Mouse (Mus musculus): ENCODE data around the gene Pawr. TPM values are rescaled to one million over a fixed set of nuclear protein-coding genes. Genes with fewer than 3 reads are reported as not detected.

The Pawr gene
- polyA plus RNA-seq, 1 experiment, result 157 TPM

DNA sequence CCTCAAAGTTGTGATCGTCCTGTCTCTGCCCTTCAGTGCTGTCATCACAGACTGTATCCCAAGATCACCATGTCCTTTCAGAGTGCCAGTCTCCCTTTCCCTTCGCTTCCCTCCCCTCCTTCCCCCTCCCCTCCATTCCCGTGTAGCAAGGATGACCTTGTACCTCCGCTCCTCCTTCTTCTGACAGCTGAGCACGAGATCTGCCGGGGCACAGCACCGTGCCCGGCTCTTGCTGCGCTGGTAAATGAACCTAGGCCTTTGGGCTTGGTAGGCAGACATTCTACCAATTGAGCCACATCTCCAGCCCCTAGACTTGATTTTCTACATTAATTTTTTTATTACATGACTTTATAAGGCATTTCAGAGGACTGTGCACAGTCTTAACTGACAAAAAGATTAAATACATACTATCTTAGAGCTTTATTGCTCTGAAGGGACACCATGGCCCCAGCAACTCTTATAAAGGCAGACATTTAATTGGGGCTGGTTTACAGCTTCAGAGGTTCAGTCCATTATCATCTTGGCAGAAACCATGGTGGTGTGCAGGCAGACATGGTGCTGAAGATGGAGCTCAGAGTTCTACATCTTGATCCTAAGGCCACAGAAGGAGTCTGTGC is 52.3 kb downstream of the Pawr start:
- Histone ChIP-seq H3K9me3 (replicated peaks; ENCODE audit: control insufficient read depth, insufficient read depth, low read length, poor library complexity, severe bottlenecking) (no peaks in the 10 kb centered on the region), H3K4me3 (ENCODE audit: low read depth, low read length) (no peak overlapping the region), H3K4me1 (ENCODE audit: control insufficient read depth, insufficient read depth, low read length) (no peaks in the 10 kb centered on the region), H3K27ac (ENCODE audit: insufficient read depth, low read length) (no peak overlapping the region), H3K36me3 (ENCODE audit: control insufficient read depth, insufficient read depth, low read length, poor library complexity, severe bottlenecking) (peaks cover 13% of the 10 kb centered on the region), H3K27me3 (ENCODE audit: control insufficient read depth, insufficient read depth, low read length, poor library complexity, severe bottlenecking) (no peaks in the 10 kb centered on the region), H3K9ac (ENCODE audit: low read depth, poor library complexity, severe bottlenecking) (no peak overlapping the region)
- TF ChIP-seq EP300 (IDR thresholded peaks at IDR 0.05; ENCODE audit: insufficient read depth, low read depth, low read length) (no peak), POLR2A (IDR thresholded peaks at IDR 0.05; ENCODE audit: insufficient read depth, low read length) (no peak), CTCF (IDR thresholded peaks at IDR 0.05; ENCODE audit: low read depth, low read length) (no peak)

DNA sequence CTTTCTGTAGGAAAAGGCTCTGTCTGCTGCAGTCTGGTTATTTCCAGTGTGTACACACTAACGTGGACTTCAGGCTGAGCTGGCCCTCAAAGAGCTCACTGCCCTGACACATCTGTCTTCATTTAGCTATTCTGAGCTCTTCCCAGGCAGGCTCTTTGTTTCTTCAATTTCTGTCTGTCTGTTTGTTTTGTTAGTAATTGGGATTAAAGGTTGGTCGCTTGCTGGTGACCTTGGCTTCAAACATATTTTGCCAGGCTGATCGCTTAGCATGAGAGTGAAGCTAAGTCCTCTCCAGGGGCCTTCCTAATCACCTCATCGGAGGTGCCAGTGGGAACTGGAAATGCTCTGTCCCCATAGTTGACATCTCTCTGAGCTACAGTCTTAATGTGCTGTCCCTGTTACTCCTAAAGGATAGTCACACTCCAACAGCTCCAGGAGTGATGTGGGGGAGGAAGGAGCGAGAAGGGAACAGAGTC is 53.6 kb downstream of the Pawr start:
- Histone ChIP-seq H3K9ac (ENCODE audit: low read depth, poor library complexity, severe bottlenecking) (no peak overlapping the region), H3K36me3 (ENCODE audit: control insufficient read depth, insufficient read depth, low read length, poor library complexity, severe bottlenecking) (peaks cover 13% of the 10 kb centered on the region), H3K27ac (ENCODE audit: insufficient read depth, low read length) (no peak overlapping the region), H3K9me3 (replicated peaks; ENCODE audit: control insufficient read depth, insufficient read depth, low read length, poor library complexity, severe bottlenecking) (no peaks in the 10 kb centered on the region), H3K4me1 (ENCODE audit: control insufficient read depth, insufficient read depth, low read length) (no peaks in the 10 kb centered on the region), H3K4me3 (ENCODE audit: low read depth, low read length) (no peak overlapping the region), H3K27me3 (ENCODE audit: control insufficient read depth, insufficient read depth, low read length, poor library complexity, severe bottlenecking) (no peaks in the 10 kb centered on the region)
- no peak for TF ChIP-seq POLR2A (IDR thresholded peaks at IDR 0.05; ENCODE audit: insufficient read depth, low read length)
- TF ChIP-seq CTCF (IDR thresholded peaks at IDR 0.05; ENCODE audit: low read depth, low read length), result no peak
- no peak for TF ChIP-seq EP300 (IDR thresholded peaks at IDR 0.05; ENCODE audit: insufficient read depth, low read depth, low read length)

DNA sequence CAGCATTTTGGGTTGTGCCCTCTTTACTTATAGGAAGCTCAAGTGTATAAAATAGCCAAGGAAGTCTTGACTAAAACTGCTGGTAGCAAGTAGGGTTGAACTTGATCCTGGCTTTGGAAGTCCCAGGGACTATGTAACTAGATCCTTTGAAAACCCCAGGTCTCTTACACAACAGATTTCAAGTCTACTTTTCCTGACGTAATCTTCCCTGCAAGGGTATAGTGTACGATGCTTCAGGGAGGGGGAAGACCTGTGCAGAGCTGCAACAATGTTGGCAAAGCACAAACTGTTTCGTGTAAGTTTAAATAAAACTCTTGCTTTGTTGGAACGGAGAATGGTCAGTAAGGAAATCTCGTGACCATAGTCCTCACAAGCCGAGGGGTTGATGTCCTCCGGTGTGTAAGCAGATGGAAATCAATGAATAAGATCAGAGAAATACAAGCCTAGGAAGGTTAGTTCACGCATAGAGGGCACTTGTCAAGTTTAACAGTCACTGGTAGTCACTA is 56.5 kb downstream of the Pawr start:
- no peak overlapping the region for H3K4me3 ChIP-seq (ENCODE audit: low read depth, low read length)
- H3K27me3 ChIP-seq (ENCODE audit: control insufficient read depth, insufficient read depth, low read length, poor library complexity, severe bottlenecking), result no peaks in the 10 kb centered on the region
- no peaks in the 10 kb centered on the region for H3K9me3 ChIP-seq (replicated peaks; ENCODE audit: control insufficient read depth, insufficient read depth, low read length, poor library complexity, severe bottlenecking)
- no peaks in the 10 kb centered on the region for H3K4me1 ChIP-seq (ENCODE audit: control insufficient read depth, insufficient read depth, low read length)
- no peak overlapping the region for H3K27ac ChIP-seq (ENCODE audit: insufficient read depth, low read length)
- peaks cover 2% of the 10 kb centered on the region; the same call in 1 of the 2 replicates for H3K36me3 ChIP-seq (ENCODE audit: control insufficient read depth, insufficient read depth, low read length, poor library complexity, severe bottlenecking)
- TF ChIP-seq EP300 (IDR thresholded peaks at IDR 0.05; ENCODE audit: insufficient read depth, low read depth, low read length) (no peak), CTCF (IDR thresholded peaks at IDR 0.05; ENCODE audit: low read depth, low read length) (no peak), POLR2A (IDR thresholded peaks at IDR 0.05; ENCODE audit: insufficient read depth, low read length) (no peak)
- H3K9ac ChIP-seq (ENCODE audit: low read depth, poor library complexity, severe bottlenecking), result no peak overlapping the region

DNA sequence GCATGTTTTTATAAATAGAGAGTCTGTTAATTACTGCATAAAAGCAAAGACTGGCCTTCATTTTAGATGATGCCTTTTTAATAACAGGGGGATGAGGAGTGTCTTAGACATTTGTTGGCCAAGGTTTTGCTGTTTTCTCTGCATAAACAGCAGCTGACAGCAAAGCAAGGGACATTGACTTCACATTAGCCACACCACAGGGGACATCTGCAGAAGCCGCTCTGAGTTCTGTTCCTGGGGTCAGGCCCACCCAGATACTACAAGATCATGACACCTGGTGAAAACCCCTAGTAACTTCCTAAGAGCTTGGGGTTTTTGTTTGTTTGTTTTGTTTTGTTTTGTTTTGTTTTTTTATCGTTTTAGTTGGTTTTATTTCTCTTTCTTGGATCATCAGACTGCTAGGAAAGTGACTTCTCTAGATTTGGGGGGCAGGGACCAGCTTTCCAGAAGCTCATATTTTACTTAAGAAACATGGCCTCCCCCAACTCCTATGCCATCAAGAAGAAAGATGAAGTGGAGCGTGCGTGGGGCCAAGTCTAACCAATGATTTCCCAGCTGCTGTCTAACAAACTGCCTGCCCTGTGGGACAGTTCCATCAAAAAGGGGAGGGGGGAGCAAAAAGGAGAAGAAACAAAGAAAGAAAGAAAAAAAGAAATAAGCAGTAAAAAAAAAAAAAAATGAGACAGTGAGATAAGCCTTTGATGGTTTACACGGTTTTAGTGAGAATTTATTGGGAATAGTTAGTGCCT is 57.4 kb downstream of the Pawr start:
- H3K27ac ChIP-seq (ENCODE audit: insufficient read depth, low read length), result no peak overlapping the region
- TF ChIP-seq EP300 (IDR thresholded peaks at IDR 0.05; ENCODE audit: insufficient read depth, low read depth, low read length) (no peak), POLR2A (IDR thresholded peaks at IDR 0.05; ENCODE audit: insufficient read depth, low read length) (no peak), CTCF (IDR thresholded peaks at IDR 0.05; ENCODE audit: low read depth, low read length) (no peak)
- H3K9ac ChIP-seq (ENCODE audit: low read depth, poor library complexity, severe bottlenecking), result no peak overlapping the region
- H3K4me3 ChIP-seq (ENCODE audit: low read depth, low read length), result no peak overlapping the region
- 0 out of 2 replicates have a peak, but pooled peaks cover 2% of the 10 kb centered on the region for H3K36me3 ChIP-seq (ENCODE audit: control insufficient read depth, insufficient read depth, low read length, poor library complexity, severe bottlenecking)
- H3K27me3 ChIP-seq (ENCODE audit: control insufficient read depth, insufficient read depth, low read length, poor library complexity, severe bottlenecking), result no peaks in the 10 kb centered on the region
- no peaks in the 10 kb centered on the region for H3K9me3 ChIP-seq (replicated peaks; ENCODE audit: control insufficient read depth, insufficient read depth, low read length, poor library complexity, severe bottlenecking)
- no peaks in the 10 kb centered on the region for H3K4me1 ChIP-seq (ENCODE audit: control insufficient read depth, insufficient read depth, low read length)

DNA sequence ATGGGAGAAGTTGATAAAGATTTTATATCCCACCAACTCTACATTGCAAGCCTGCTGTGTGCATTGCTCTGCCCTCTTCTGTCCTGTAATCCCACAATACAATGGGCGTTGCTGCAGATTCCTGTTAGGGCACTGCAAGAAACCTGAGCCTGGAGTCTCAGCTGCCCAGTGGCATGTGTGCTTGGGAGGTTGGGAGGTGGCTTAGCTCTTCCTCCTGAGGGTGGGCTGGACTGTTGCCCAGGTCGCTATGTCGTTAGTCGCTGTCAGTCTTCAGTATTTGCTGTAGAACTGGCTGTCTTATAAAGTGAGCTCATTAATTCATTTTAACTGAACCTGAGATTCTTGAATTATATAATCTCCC is 58.0 kb downstream of the Pawr start:
- Histone ChIP-seq H3K36me3 (ENCODE audit: control insufficient read depth, insufficient read depth, low read length, poor library complexity, severe bottlenecking) (0 out of 2 replicates have a peak, but pooled peaks cover 5% of the 10 kb centered on the region), H3K9ac (ENCODE audit: low read depth, poor library complexity, severe bottlenecking) (no peak overlapping the region), H3K9me3 (replicated peaks; ENCODE audit: control insufficient read depth, insufficient read depth, low read length, poor library complexity, severe bottlenecking) (no peaks in the 10 kb centered on the region), H3K27ac (ENCODE audit: insufficient read depth, low read length) (no peak overlapping the region), H3K4me1 (ENCODE audit: control insufficient read depth, insufficient read depth, low read length) (no peaks in the 10 kb centered on the region), H3K27me3 (ENCODE audit: control insufficient read depth, insufficient read depth, low read length, poor library complexity, severe bottlenecking) (no peaks in the 10 kb centered on the region), H3K4me3 (ENCODE audit: low read depth, low read length) (no peak overlapping the region)
- no peak for TF ChIP-seq CTCF (IDR thresholded peaks at IDR 0.05; ENCODE audit: low read depth, low read length)
- TF ChIP-seq EP300 (IDR thresholded peaks at IDR 0.05; ENCODE audit: insufficient read depth, low read depth, low read length), result no peak
- TF ChIP-seq POLR2A (IDR thresholded peaks at IDR 0.05; ENCODE audit: insufficient read depth, low read length), result no peak

Measured in ES-Bruce4 (cell line).